ENCODE assay signal across 13 mouse cellular contexts in genomic region chr14:48673541-48673940, GRCm38 (mm10). TPM values are rescaled to one million over a fixed set of nuclear protein-coding genes. Genes with fewer than 3 reads are reported as not detected.
A peak's percentile ranks its signal among the peaks of the same experiment; 100 is the strongest.
DNase-seq lines count a peak whose midpoint lies in the region; ATAC-seq lines count a peak whose summit lies in the region.
"Had no signal": no experiment of that assay in that cellular context is flagged by ENCODE, and none has a peak within 500 bp of the region (broad histone marks: within the 10 kb centered on the region; RNA-seq: fewer than 3 reads in every experiment).

Gene Otx2, minus strand, starts transcription at chr14:48673819.

- H3K27ac ChIP-seq in heart, embryonic 14.5 days (replicated peaks in 1 of 2; ENCODE audit: control insufficient read depth in 1 of 2, insufficient read depth in 1 of 2, low read depth in 2 of 2, low read length in 2 of 2), result no peak within 1 kb of the TSS
- H3K27ac ChIP-seq in forebrain, embryonic 15.5 days (replicated peaks), result no peak within 1 kb of the TSS
- peak within 1 kb of the TSS; percentile 87 for H3K27ac ChIP-seq in midbrain, embryonic 12.5 days (replicated peaks)

- ATAC-seq in heart, embryonic 14.5 days (ENCODE audit: insufficient number of reproducible peaks, insufficient read depth, low FRiP score, low read depth), result no peak
- no peak for ATAC-seq in forebrain, embryonic 15.5 days (replicated peaks)
- no peak for ATAC-seq in midbrain, embryonic 12.5 days (ENCODE audit: low FRiP score, low read depth)
- ATAC-seq: CD4-positive, CD25-positive, alpha-beta regulatory T cell, adult 4 months; intestine, postnatal 0 days had no signal

- H3K4me3 ChIP-seq in heart, embryonic 14.5 days (ENCODE audit: control insufficient read depth in 1 of 2, insufficient read depth in 1 of 2, low read depth in 1 of 2, low read length in 2 of 2), result peak within 1 kb of the TSS in 1 of 2 experiments; percentile 19; a peak in 3 of 4 replicates
- H3K4me3 ChIP-seq in forebrain, embryonic 15.5 days, result peak within 1 kb of the TSS; percentile 20
- H3K4me3 ChIP-seq in midbrain, embryonic 12.5 days, result peak within 1 kb of the TSS; percentile 73

- H3K4me1 ChIP-seq in heart, embryonic 14.5 days (ENCODE audit: control insufficient read depth in 2 of 2, insufficient read depth in 2 of 2, low read length in 2 of 2), result peaks cover 3 to 6% of the 10 kb centered on the region in 2 experiments; a peak in 1 of 4 replicates
- peaks cover 15% of the 10 kb centered on the region for H3K4me1 ChIP-seq in forebrain, embryonic 15.5 days
- H3K4me1 ChIP-seq in midbrain, embryonic 12.5 days, result peaks cover 38% of the 10 kb centered on the region

- WGBS in heart, embryonic 14.5 days, result 2% methylated on average over 27 of the region's 27 CpGs
- 2% methylated on average over 27 of the region's 27 CpGs for WGBS in forebrain, embryonic 15.5 days
- WGBS in midbrain, embryonic 12.5 days, result under 1% methylated on average over 27 of the region's 27 CpGs

- H3K9me3 ChIP-seq in heart, embryonic 14.5 days (ENCODE audit: control insufficient read depth, low read length), result no peaks in the 10 kb centered on the region
- H3K9me3 ChIP-seq in forebrain, embryonic 15.5 days, result no peaks in the 10 kb centered on the region
- H3K9me3 ChIP-seq in midbrain, embryonic 12.5 days, result no peaks in the 10 kb centered on the region

- no peak for DNase-seq in heart, postnatal 10 days
- peak; percentile 26 for DNase-seq in cerebellum, adult 9-11 months
- no peak for DNase-seq in ovary, postnatal 10 days (ENCODE audit: low spot score)
- DNase-seq in gastrocnemius, adult 8-10 months (ENCODE audit: low spot score in 2 of 2), result no peak
- no peak for DNase-seq in adrenal gland, postnatal 4 days (ENCODE audit: low spot score in 2 of 2)
- DNase-seq: adrenal gland, adult 8-10 months; spleen, adult 18-20 months had no signal

- peak within 1 kb of the TSS; percentile 21 for H3K4me2 ChIP-seq in heart, embryonic 14.5 days (ENCODE audit: low read length)
- peak within 1 kb of the TSS; percentile 31 for H3K4me2 ChIP-seq in forebrain, embryonic 15.5 days (replicated peaks)
- H3K4me2 ChIP-seq in midbrain, embryonic 12.5 days (replicated peaks), result peak within 1 kb of the TSS; percentile 94

- H3K9ac ChIP-seq in heart, embryonic 14.5 days (ENCODE audit: low read length), result no peak within 1 kb of the TSS
- no peak within 1 kb of the TSS for H3K9ac ChIP-seq in forebrain, embryonic 15.5 days (replicated peaks)
- H3K9ac ChIP-seq in midbrain, embryonic 12.5 days (replicated peaks), result peak within 1 kb of the TSS; percentile 99

- no peaks in the 10 kb centered on the region for H3K36me3 ChIP-seq in heart, embryonic 14.5 days (ENCODE audit: control insufficient read depth, insufficient read depth, low read length)
- no peaks in the 10 kb centered on the region for H3K36me3 ChIP-seq in forebrain, embryonic 15.5 days
- no peaks in the 10 kb centered on the region for H3K36me3 ChIP-seq in midbrain, embryonic 12.5 days

- intact Hi-C loops in heart, postnatal 10 days (cut with DNase I), result no loop called here

- peaks cover 91% of the 10 kb centered on the region for H3K27me3 ChIP-seq in heart, embryonic 14.5 days (ENCODE audit: control insufficient read depth, insufficient read depth, low read length)
- H3K27me3 ChIP-seq in forebrain, embryonic 15.5 days, result peaks cover 84% of the 10 kb centered on the region
- H3K27me3 ChIP-seq in midbrain, embryonic 12.5 days, result peaks cover 21% of the 10 kb centered on the region; the same call in 1 of the 2 replicates

RNA-seq across cellular contexts. Expression of gene Otx2, which starts in this region (rescaled TPM):
- not detected in 2 replicates for polyA plus RNA-seq in heart, embryonic 14.5 days (2014; fragmentation: Nextera tagmentation; extraction: Ambion mirVana)
- not detected for total RNA-seq in heart, postnatal 10 days (2021)
- polyA plus RNA-seq in forebrain, embryonic 15.5 days (2015; fragmentation: Nextera tagmentation; extraction: Ambion mirVana), result 10.7 and 18.8 TPM in 2 replicates
- polyA plus RNA-seq in midbrain, embryonic 12.5 days (2016; fragmentation: Nextera tagmentation; extraction: Ambion mirVana), result 180 and 189 TPM in 2 replicates
- total RNA-seq in gastrocnemius, adult 8-10 months (2022), result not detected
- not detected for total RNA-seq in adrenal gland, postnatal 4 days (2021)
- total RNA-seq: adrenal gland, adult 8-10 months; liver, adult 2 months had no signal
- polyA plus RNA-seq: CD4-positive, CD25-positive, alpha-beta regulatory T cell, adult 4 months; intestine, postnatal 0 days; liver, adult 2 months had no signal

Comparison
In these comparisons a context has a peak if more than half of its experiments do, and no peak if none do; other contexts are left out.
1. RNA of gene Otx2 (polyA plus RNA-seq): 180 to 189 TPM in midbrain, embryonic 12.5 days and 10.7 to 18.8 TPM in forebrain, embryonic 15.5 days; not detected in heart, embryonic 14.5 days; every median in the first group is over 10 times any median in the second.
2. H3K4me2 ChIP-seq: peak in every context shown above with its lines; median percentile 94 in midbrain, embryonic 12.5 days; 31 in forebrain, embryonic 15.5 days; 21 in heart, embryonic 14.5 days.